Mouse (Mus musculus) lung, adult 2 months (tissue): ENCODE data around the gene Islr.

ENCODE experiments used
- CTCF ChIP-seq: fragments of 200-500 bp; IDR thresholded peaks from 2 replicates; pipeline ENCODE4 v1.5.1; 2011; ENCODE audit warnings: mild to moderate bottlenecking, low read length, control low read depth; ENCODE audit not compliant: insufficient read depth
- POLR2A ChIP-seq: fragments of 200-500 bp; IDR thresholded peaks from 2 replicates; pipeline ENCODE4 v1.6.1; 2011; ENCODE audit warnings: low read depth, mild to moderate bottlenecking, control low read depth, low read length, borderline replicate concordance; ENCODE audit errors: extremely low read depth

DNA sequence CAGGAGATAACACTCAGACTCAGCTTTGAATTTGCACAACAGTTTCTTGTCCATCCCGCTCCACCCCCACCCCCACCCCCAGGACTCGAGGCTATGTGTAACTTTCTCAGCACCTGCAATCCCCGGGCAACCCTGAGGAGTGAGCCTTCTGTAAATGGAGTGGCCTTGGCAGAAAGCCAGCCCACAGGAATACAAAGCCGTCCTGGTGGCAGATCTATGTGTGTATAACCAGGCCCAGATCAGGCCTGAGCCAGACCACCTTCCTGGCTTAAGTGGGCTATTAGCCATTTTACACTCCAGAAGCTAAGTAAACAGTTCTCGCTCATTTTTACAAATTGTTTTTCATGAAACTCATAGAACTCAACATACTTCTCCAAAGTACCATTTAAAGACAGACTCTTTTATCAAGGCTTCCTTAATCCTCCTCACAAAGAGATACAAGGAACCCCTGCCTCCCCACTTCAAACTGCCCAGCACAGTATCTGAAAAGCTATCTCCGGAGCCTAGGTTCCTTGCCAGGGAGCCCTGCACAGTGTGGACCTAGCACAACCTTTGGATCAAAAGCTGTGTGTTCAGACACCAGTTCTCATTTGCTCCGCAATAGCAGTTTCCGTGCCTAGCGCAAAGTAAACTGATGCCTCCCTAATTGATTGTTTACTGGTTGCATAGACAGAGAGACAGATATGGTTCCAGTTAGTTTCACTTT, 37.8 kb upstream of the Islr start:
- TF ChIP-seq CTCF (no peak), POLR2A (no peak)
